Mouse (Mus musculus): ENCODE results near the gene Tnni3. TPM values are rescaled to one million over a fixed set of nuclear protein-coding genes. Genes with fewer than 3 reads are reported as not detected.

Gene Tnni3
- total RNA-seq, 1 experiment from 2014 or later: 6.1 TPM

DNA sequence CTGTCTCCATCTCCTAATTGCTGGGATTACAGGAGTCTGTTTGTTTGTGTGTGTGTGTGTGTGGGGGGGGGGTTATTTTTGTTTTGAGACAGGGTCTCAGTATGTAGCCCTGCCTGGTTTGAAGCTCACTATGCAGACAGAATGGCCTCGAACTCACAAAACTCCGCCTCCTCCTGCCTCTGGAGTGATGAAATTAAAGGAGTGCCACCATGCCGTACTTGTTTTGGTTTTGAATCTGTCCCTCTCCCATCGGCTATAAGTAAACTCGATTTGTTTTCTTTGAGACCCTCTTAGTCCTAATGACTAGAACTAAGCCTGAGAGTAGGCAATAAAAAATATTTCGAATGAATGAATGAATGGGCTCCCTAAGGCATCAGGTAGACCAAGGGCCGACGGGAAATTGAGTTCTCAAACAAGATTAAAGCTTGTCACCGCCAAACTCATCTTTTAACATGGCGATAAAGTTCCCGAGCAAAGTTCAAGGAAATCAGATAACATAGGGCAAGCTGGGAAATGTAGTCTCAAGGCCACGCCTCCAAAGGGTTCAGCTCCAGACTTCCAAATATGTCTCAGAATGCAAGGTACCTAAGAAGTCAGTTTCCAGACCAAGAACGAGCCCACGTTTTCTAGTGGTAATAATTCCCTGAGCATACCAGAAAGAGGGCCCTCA, 21.5 kb downstream of the Tnni3 start:
- no peak for ATAC-seq (replicated peaks; ENCODE audit: insufficient number of reproducible peaks, low FRiP score, low TSS enrichment, poor library complexity, severe bottlenecking)

DNA sequence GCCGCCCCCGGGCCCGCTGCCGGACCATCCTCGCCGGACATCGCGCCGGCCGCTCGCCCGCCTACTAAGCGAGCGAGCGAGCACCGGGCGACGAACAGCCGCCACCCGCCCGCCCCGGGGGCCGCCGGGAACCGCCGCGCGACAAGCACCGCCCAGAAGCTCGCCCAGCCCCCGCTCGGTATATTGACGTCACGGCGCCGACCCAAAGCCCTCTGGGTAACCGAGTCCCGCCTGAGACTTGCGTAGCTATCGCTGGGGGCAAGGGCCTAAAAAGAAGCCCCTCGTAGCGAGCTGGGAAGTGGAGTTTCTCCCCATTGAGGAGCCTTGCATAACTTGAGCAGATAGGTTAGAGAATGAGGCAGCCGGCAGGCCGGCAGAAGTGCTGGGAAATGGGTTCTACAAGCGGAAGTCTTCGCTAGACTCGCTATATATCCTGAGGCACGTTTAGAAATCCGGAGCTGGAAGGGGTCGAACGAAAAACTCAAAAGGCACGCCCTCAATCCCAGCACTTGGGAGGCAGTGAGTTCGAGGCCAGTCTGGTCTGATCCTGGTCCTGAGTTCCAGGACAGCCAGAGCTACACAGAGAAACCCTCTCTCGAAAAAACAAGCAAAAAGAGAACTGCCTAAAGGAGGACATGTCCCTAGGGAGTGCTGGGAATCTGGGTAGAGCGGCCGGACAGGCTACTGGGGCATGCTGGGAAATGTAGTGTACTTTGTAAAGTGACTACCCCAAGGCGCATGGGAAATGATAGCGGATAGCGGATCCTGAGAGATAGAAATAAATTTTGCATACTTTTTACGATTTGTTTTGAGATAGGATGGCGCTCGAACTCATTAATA, 22.3 kb downstream of the Tnni3 start, which contains the start of gene Ppp1r12c:
Ppp1r12c (minus strand) TSS at position 123 of the 840 bp plus-strand sequence.
- ATAC-seq (replicated peaks; ENCODE audit: insufficient number of reproducible peaks, low FRiP score, low TSS enrichment, poor library complexity, severe bottlenecking): peak; percentile 70

DNA sequence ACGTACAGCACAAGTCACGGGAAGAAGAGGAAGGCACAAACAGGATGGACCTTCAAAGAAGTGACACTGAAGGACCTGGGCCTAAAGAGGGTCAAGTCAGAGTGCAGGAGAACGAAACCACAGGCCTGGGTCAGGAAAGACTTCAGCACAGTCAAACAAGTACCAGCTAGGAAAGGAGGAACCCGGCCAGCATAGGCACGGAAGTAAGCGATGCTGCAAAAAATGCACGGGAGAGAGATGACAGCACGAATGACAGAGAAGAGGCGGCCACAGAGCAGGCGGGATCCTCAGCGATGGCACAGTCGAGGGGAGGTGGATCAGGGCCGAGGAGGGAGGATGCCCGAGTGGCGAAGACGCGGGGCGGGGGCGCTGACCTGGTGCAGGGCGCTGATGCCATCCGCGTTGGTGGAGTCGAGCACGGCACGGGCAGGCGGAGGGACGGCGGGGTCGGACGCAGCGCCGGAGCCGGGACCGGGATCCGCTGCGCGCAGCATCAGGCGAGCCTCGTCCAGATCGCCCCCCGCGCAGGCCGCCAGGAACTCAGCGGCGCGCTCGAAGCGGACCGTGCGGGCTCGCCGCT, 23.0 kb downstream of the Tnni3 start:
- ATAC-seq (replicated peaks; ENCODE audit: insufficient number of reproducible peaks, low FRiP score, low TSS enrichment, poor library complexity, severe bottlenecking): peak; percentile 36

DNA sequence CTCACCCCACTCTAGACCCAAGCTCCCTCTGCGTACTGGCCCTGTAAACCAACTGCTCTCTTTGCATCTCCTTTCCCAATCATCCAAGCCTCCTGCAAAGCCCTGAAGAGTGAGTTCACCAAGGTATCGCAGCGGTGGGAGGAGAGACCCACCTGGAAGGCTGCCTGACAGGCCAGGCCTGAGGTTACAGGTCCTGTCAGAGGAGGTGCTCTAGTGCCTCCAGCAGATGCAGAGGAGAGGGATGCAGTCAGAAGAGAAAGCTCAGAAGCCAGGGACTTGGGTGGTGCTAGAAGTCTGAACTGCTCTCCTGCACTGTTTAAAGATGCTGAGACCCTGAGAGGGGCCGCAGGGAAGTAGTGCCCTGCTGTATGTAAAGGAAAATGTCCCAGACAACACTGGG, 25.0 kb downstream of the Tnni3 start:
- no peak for ATAC-seq (replicated peaks; ENCODE audit: insufficient number of reproducible peaks, low FRiP score, low TSS enrichment, poor library complexity, severe bottlenecking)

DNA sequence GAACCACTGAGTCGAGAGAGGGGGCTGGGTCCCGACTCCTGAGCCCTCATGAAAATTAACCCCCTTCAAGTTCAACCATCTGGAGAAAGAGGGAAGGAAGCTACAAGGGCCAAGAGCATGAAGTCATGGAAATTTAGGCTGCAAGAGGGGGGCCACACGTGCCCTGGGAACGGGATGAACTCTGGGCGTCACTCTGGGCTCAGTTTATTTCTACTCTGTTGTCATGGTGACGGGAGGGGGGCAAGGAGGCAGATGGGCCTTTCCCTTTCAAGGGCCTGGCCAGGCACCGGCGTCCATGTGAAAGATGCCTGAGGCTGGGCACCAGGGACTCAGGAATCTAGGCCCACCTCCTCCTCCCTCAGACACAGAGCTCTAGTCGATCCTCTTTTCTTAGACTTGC, 25.8 kb downstream of the Tnni3 start:
- no peak for ATAC-seq (replicated peaks; ENCODE audit: insufficient number of reproducible peaks, low FRiP score, low TSS enrichment, poor library complexity, severe bottlenecking)

DNA sequence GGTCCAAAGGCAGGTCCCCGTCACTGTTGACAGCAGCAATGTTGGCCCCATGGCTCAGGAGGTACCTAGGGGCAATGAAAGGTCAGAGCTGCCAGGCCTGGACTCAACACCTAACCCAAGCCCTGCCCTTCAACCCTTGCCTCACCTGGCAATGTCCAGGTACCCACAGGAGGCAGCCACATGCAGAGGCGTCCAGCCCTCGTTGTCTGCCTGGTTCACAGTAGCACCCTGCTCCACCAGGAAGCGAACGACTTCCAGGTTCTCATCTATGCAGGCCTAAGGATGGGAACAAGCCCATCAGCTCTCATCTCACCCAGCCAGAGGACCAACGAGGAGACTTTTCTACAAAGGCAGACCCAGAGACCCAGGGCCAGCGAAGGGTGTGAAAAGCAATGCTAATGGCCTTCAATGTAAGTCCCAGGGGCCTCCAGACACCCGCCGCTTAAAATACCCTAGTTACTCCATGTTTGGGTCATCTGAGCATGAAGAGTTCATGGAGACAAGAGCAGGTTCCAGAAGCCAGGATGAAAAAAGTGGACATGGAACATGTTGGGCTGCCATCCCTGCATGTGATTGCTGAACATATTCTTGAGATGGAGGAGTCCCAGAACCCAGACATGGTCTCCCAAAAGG, 26.6 kb downstream of the Tnni3 start:
- no peak for ATAC-seq (replicated peaks; ENCODE audit: insufficient number of reproducible peaks, low FRiP score, low TSS enrichment, poor library complexity, severe bottlenecking)

DNA sequence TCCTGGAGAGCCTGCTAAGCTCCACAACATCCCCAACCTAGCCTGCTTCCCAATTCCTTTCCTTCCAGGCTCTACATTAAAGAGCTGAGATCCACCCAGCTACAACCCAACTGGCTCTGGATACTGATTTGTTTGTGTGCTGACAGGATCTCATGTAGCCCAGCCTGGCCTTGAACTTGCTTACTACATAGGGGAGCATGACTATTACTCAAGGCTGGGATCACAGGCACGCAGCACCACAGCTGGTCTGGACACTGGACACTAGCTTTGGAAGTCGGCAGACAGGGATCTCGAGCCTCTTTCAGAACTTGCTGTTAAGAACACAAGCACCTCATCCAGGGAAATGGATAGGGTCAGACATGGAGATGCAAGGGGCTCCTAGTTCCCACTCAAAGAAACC, 27.6 kb downstream of the Tnni3 start:
- ATAC-seq (replicated peaks; ENCODE audit: insufficient number of reproducible peaks, low FRiP score, low TSS enrichment, poor library complexity, severe bottlenecking): no peak

DNA sequence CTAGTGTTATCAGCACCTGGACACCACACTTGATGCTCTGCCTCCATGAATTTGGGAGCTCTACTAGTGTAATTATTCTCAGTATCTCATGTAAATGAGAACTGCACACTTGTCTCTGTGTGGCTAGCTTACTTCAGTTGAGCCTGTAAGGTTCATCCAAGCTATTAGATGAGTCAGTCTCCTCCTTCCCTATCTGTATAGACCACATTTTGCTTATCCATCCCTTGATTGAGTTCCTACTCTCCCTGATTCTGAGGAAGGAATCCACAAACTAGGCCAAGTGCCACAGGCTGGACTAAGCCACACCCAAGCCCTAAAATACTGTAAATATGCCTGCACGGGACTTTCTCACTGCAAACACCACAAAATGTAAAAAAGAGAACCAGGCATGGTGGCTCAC, 30.0 kb downstream of the Tnni3 start:
- ATAC-seq (replicated peaks; ENCODE audit: insufficient number of reproducible peaks, low FRiP score, low TSS enrichment, poor library complexity, severe bottlenecking): no peak

DNA sequence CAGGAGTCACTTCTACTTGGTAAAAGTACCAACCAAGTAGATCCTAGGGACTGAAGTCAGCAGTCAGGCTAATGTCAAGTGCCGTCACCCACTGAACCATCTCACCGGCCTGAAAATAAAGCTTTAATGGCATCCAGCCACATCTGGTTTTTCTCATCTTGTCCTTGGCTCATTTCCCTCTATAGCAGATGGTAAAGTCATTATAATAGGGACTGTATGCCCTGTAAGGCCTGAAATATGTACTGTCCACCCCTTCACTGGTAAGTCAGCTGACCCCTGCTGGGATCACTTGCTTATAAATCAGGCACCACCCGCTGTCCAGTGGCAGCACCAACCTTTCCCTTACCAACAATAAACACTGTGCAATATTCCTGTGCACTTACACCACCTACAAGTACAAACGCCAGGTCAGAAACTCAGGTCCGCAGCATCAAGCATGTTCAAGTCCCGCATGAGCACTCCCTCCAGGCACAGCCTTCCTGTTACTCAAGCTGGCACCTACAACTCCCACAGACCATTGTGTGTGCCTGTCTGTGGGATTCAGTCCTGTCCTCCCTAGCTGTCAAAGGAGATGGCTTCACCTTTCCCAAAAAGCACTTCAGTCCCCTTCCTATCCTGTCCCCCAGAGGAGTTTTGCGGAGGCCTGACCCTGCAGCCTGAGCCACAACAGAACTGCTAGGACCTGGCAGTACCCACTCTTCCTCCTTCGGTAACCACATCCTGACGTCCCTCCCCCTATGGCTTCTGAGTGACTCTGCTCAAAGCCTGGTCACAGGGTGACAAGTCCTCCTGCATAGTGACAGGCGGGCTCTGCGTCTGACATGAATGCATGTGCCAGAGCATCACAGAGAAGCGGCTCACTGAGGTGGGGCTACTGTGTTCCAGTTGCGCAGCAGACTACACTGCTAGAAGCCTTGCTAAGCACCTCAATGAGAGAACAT, 31.5 kb downstream of the Tnni3 start:
- ATAC-seq (replicated peaks; ENCODE audit: insufficient number of reproducible peaks, low FRiP score, low TSS enrichment, poor library complexity, severe bottlenecking): peak; percentile 83

DNA sequence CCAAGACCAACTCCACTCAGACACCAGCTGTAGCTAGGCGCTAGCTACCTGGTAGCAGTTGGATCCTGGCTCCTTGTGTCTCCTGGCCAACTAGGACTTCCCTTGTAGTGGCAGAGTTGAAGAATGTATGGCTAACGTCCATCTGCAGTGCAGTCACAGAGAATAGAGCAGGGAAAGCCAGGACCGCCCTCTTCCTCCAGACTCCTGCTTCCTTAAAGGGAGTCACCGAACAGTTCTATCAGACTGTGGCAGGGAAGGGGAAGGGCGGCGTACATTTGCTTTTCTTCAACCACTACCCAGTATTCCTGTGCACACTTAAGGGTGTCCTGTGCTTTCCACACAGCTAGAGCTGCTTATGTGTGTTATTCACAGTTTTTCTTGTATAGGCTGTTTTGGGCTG, 32.7 kb downstream of the Tnni3 start:
- ATAC-seq (replicated peaks; ENCODE audit: insufficient number of reproducible peaks, low FRiP score, low TSS enrichment, poor library complexity, severe bottlenecking): no peak

DNA sequence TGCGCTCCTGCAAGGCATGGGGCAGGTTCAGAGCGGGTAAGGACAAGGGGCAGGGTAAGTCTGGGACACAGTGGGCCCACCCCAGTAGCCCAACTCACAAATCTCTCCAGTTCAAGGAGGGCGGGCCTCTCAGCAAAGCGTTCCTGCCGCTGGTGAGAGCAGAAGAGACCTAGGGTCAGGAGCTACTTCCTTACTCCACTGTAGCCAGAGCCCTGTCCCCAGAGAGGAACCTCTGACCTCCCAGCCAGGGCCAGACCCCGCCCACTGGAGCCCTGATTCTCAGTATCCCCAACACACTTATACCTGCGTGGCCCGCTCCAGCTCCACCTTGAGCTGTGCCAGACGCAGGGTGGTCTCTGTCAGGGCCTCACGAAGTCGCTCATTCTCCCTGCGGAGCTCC, 41.7 kb downstream of the Tnni3 start:
- ATAC-seq (replicated peaks; ENCODE audit: insufficient number of reproducible peaks, low FRiP score, low TSS enrichment, poor library complexity, severe bottlenecking): no peak

DNA sequence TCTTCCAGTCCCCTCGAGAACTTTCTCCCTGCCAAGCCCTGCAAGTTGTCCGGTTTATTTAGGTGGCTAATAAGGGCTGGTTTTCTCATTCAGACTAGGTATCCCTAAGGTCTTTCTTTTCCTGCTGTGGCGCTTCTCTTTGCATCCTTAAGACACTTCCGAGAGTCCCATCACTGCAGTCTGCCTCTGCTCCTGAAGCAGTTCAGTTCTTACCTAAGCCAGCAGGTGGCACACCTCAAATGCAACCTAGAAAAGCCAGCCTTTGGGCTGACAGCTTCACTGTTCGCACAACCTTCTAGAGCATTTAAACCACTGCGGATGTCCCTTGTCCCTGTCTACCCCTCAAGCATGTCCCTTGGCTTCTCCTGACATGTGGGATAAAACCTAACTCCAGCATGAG, 44.4 kb downstream of the Tnni3 start:
- ATAC-seq (replicated peaks; ENCODE audit: insufficient number of reproducible peaks, low FRiP score, low TSS enrichment, poor library complexity, severe bottlenecking): peak; percentile 40

DNA sequence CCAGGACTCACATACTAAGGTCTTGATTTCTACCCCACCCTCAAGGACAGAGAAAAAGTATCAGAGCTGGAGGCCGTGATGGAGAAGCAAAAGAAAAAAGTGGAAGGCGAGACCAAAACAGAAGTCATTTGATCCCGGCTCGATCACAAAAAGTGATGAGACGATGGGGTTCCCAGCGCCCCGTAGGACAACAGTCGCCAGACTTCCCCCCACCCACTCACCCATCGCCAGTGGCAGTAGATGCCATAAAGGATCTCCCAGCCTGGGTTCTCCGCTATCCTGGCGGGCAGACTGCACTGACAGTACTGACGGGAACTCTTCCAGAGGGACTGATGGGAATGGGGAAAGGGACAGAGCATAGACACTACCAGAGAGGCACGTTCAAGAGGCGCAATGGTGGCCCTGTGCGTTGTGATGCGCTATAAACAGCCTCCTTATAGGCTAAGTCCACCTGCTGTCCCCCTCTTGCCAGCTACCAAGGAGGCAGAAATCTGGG, 45.2 kb downstream of the Tnni3 start:
- no peak for ATAC-seq (replicated peaks; ENCODE audit: insufficient number of reproducible peaks, low FRiP score, low TSS enrichment, poor library complexity, severe bottlenecking)

DNA sequence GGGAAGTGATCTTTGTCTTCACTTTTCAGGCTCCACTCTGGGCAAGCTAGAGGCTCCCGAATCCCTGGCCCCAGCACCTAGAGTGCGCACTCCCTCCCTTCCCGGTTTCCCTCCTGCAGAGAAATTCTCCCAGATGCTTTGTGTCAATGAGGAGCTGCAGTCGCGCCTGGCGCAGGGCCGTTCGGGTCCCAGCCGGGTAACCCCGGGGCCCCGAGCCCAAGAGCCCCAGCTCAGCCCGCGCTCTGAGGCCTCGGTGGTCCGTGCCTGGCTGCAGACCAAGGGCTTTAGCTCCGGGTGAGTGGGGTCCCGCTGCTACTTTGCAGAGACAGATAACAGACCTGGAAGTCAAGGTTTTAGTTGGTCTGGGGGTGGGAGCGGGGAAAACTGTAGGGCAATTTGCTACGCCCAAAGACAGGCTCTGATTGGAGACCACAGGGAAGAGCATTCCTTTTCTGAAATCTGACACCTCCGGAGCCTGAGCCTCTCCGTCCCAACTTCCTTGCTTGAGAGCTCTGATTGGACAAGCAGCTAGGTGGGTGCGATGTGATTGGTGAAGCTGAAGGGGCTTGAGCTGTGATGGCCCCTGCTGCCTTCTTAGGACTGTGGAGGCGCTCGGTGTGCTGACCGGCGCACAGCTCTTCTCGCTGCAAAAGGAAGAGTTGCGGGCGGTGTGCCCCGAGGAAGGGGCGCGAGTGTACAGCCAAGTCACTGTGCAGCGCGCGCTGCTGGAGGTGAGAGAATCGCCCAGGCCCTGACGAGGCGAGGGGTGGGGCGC, 45.8 kb downstream of the Tnni3 start:
- ATAC-seq (replicated peaks; ENCODE audit: insufficient number of reproducible peaks, low FRiP score, low TSS enrichment, poor library complexity, severe bottlenecking): no peak

DNA sequence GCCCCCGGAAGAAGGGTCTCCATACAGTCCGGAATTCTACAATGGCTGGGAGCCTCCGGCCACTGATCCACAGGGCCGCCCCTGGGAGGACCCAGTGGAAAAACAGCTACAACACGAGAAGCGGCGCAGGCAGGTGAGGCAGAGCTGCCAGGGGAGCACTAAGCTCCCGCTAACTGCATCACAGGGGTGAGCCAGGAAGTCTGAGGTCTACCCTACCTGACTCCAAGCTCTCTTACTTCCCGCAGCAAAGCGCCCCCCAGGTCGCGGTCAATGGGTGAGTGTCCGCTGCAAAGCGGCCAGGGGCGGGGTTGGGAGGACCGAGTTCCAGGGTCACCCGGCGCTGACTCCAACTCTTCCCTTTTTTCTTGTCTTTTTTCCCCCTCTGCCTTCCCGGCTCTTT, 50.1 kb downstream of the Tnni3 start:
- no peak for ATAC-seq (replicated peaks; ENCODE audit: insufficient number of reproducible peaks, low FRiP score, low TSS enrichment, poor library complexity, severe bottlenecking)

DNA sequence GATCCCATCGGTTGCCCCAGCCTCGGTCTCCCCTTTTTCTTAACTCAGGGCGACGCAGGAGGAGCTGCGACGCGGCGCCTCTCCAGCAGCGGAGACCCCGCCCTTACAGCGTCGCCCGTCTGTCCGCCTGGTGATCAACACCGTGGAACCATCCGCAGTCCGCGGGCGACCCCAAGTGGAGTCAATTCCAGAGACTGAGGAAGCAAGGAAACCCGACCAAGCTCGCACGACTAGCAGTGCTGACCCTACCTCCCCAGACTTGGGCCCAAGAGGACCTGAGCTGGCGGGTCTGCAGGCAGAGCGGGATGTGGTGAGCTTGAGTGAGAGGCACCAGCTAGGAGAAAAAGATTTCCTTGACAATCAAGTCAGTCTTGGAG, 52.9 kb downstream of the Tnni3 start:
- ATAC-seq (replicated peaks; ENCODE audit: insufficient number of reproducible peaks, low FRiP score, low TSS enrichment, poor library complexity, severe bottlenecking): 0 out of 2 replicates have a peak, but pooled peaks have one; percentile 9

DNA sequence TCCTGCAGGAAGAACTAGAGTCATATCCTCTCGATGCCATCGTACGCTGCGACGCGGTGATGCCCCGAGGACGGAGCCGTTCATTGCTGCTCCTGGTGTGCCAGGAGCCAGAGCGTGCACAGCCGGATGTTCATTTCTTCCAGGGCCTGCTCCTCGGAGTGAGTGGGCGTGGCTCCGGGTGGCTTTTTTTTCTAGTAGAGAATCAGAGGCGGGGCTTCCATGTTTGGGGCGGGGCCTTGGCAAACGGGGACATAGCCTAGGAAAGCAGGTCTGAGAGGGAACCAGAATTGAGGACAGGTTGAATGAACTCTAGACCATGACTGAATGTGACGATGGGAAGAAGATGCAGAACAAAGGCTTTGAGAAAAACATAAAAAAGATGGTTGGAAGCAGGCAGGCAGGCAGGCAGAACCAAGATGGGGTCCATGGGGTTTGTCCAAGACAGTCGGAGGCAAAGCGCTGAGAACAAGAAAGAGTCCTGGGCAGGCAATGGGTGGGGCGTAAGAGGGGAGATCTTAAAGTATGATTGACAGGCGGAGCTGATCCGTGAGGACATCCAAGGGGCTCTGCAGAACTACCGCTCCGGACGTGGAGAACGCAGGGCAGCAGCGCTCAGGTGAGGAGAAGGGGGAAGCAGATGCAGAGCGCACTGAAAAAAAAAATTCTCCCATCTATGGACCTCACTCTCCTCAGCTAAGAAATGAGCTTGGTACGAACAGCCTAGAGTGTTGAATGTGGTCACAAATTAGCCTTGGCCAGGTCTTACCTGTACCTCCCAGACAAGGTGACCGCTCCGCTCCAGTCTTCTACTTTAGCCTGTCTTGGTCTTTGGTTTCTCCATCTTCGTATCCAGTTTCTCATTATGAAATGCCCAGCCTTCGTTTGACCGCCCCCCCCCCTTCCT, 53.5 kb downstream of the Tnni3 start:
- ATAC-seq (replicated peaks; ENCODE audit: insufficient number of reproducible peaks, low FRiP score, low TSS enrichment, poor library complexity, severe bottlenecking): no peak

Data from monocyte, adult 5-6 weeks (primary cell).